Mouse (Mus musculus): ENCODE data around the gene Apon. TPM values are rescaled to one million over a fixed set of nuclear protein-coding genes. Genes with fewer than 3 reads are reported as not detected.

The Apon gene
- polyA plus RNA-seq, 1 experiment = not detected

DNA sequence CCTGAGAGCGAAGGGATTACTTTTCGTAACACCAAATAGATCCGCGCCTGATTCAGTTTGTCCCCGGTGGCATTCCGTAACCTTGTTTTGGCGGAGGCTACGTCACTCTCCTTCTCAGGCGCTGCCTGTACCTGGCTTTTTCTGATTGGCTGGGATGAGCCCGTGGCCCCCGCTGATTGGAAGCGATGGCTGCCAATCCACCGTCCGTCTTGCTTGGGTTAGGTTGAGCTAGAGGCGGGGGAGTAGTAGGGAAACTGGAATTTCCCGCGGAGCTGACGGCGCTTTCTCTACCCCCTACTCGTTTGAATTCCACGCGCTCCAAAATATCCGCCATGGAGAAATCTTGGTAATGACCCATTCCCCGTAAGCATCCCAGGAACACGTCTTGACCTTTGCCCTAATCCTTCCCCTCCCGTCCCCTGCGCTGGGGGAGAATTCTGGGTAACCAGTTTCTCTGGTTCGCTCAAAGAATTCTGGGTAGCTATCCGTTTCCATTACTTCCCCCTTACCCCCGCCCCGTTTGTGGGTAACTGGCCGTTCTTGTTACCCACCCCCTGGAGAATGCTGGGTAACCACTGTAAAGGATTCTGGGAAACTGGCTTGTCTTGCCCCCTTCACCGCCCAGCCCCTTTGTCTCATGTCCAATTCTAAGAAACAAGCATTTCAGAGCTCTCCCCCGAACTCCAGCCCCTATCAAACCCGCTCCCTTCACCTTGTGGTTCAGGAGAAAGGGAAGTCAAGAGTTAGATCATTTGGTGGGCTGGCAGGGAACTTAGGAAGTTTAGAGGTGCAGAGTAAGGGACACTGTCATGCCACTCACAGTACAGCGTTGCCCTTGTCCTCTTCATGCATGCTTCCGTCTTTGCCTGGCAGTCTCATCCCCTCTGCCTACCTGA is 49.5 kb downstream of the Apon start, which contains the start of gene Pan2:
TSS of gene Pan2 (plus strand) at position 210 of the 896 bp plus-strand sequence.
- H3K27ac ChIP-seq (ENCODE audit: insufficient read depth, low read depth, low read length) = peak within 1 kb of the TSS; percentile 94
- H3K4me1 ChIP-seq (ENCODE audit: control insufficient read depth, insufficient read depth, low read length) = peaks cover 30% of the 10 kb centered on the region
- H3K4me3 ChIP-seq (ENCODE audit: insufficient read depth, low read length) = peak within 1 kb of the TSS; percentile 75
- TF ChIP-seq POLR2A (IDR thresholded peaks at IDR 0.05; ENCODE audit: borderline replicate concordance, low read depth, low read length) (no peak), CTCF (IDR thresholded peaks at IDR 0.05; ENCODE audit: low read depth, low read length) (no peak)

Other genes starting within 250 kb of the Apon start
- gene Hsd17b6, start 246.5 kb upstream of the Apon start, polyA plus RNA-seq (2012; ENCODE audit: insufficient read depth, insufficient read length, missing spikeins) = not detected in 2 replicates
- 14.3 and 18.6 TPM in 2 replicates for gene Prim1, start 238.9 kb upstream of the Apon start, polyA plus RNA-seq (2012; ENCODE audit: insufficient read depth, insufficient read length, missing spikeins)
- 540 and 609 TPM in 2 replicates for gene Naca, start 218.5 kb upstream of the Apon start, polyA plus RNA-seq (2012; ENCODE audit: insufficient read depth, insufficient read length, missing spikeins)
- gene Ptges3, start 195.1 kb upstream of the Apon start, polyA plus RNA-seq (2012; ENCODE audit: insufficient read depth, insufficient read length, missing spikeins) = 152 and 160 TPM in 2 replicates
- gene Atp5b, start 170.8 kb upstream of the Apon start, polyA plus RNA-seq (2012; ENCODE audit: insufficient read depth, insufficient read length, missing spikeins) = 483 and 528 TPM in 2 replicates
- gene Baz2a, start 162.5 kb upstream of the Apon start, polyA plus RNA-seq (2012; ENCODE audit: insufficient read depth, insufficient read length, missing spikeins) = 49.0 and 52.9 TPM in 2 replicates
- 39.4 and 39.8 TPM in 2 replicates for gene Rbms2, start 73.8 kb upstream of the Apon start, polyA plus RNA-seq (2012; ENCODE audit: insufficient read depth, insufficient read length, missing spikeins)
- gene Gls2, start 59.6 kb upstream of the Apon start, polyA plus RNA-seq (2012; ENCODE audit: insufficient read depth, insufficient read length, missing spikeins) = not detected in 2 replicates
- 5.3 and 6.1 TPM in 2 replicates for gene Spryd4, start 42.3 kb upstream of the Apon start, polyA plus RNA-seq (2012; ENCODE audit: insufficient read depth, insufficient read length, missing spikeins)
- not detected in 2 replicates for gene Mip, start 28.3 kb upstream of the Apon start, polyA plus RNA-seq (2012; ENCODE audit: insufficient read depth, insufficient read length, missing spikeins)
- 6.4 and 10.7 TPM in 2 replicates for gene Timeless, start 22.0 kb upstream of the Apon start, polyA plus RNA-seq (2012; ENCODE audit: insufficient read depth, insufficient read length, missing spikeins)
- gene Apof, start 14.6 kb downstream of the Apon start, polyA plus RNA-seq (2012; ENCODE audit: insufficient read depth, insufficient read length, missing spikeins) = not detected in 2 replicates
- 89.6 and 94.6 TPM in 2 replicates for gene Stat2, start 16.5 kb downstream of the Apon start, polyA plus RNA-seq (2012; ENCODE audit: insufficient read depth, insufficient read length, missing spikeins)
- gene Il23a, start 44.7 kb downstream of the Apon start, polyA plus RNA-seq (2012; ENCODE audit: insufficient read depth, insufficient read length, missing spikeins) = not detected in 2 replicates
- gene Pan2, start 49.2 kb downstream of the Apon start, polyA plus RNA-seq (2012; ENCODE audit: insufficient read depth, insufficient read length, missing spikeins) = 14.3 and 15.2 TPM in 2 replicates
- gene Cnpy2, start 68.4 kb downstream of the Apon start, polyA plus RNA-seq (2012; ENCODE audit: insufficient read depth, insufficient read length, missing spikeins) = 78.6 and 82.6 TPM in 2 replicates
- gene Cs, start 83.6 kb downstream of the Apon start, polyA plus RNA-seq (2012; ENCODE audit: insufficient read depth, insufficient read length, missing spikeins) = 98.1 and 109 TPM in 2 replicates
- gene Coq10a, start 114.9 kb downstream of the Apon start, polyA plus RNA-seq (2012; ENCODE audit: insufficient read depth, insufficient read length, missing spikeins) = 40.6 and 46.1 TPM in 2 replicates
- gene Ankrd52, start 123.0 kb downstream of the Apon start, polyA plus RNA-seq (2012; ENCODE audit: insufficient read depth, insufficient read length, missing spikeins) = 33.1 and 34.8 TPM in 2 replicates
- gene Slc39a5, start 147.1 kb downstream of the Apon start, polyA plus RNA-seq (2012; ENCODE audit: insufficient read depth, insufficient read length, missing spikeins) = not detected in 2 replicates
- gene Nabp2, start 157.4 kb downstream of the Apon start, polyA plus RNA-seq (2012; ENCODE audit: insufficient read depth, insufficient read length, missing spikeins) = 47.2 and 62.7 TPM in 2 replicates
- 42.6 and 47.6 TPM in 2 replicates for gene Rnf41, start 157.6 kb downstream of the Apon start, polyA plus RNA-seq (2012; ENCODE audit: insufficient read depth, insufficient read length, missing spikeins)
- gene Smarcc2, start 205.2 kb downstream of the Apon start, polyA plus RNA-seq (2012; ENCODE audit: insufficient read depth, insufficient read length, missing spikeins) = 101 and 105 TPM in 2 replicates
- gene Myl6, start 240.0 kb downstream of the Apon start, polyA plus RNA-seq (2012; ENCODE audit: insufficient read depth, insufficient read length, missing spikeins) = 1,186 and 1,257 TPM in 2 replicates
- 2.5 and 3.9 TPM in 2 replicates for gene Myl6b, start 244.6 kb downstream of the Apon start, polyA plus RNA-seq (2012; ENCODE audit: insufficient read depth, insufficient read length, missing spikeins)

Data from bone marrow macrophage, adult 2 months (primary cell).